Mouse (Mus musculus): ENCODE results near the gene Agrp.

Agrp gene

DNA sequence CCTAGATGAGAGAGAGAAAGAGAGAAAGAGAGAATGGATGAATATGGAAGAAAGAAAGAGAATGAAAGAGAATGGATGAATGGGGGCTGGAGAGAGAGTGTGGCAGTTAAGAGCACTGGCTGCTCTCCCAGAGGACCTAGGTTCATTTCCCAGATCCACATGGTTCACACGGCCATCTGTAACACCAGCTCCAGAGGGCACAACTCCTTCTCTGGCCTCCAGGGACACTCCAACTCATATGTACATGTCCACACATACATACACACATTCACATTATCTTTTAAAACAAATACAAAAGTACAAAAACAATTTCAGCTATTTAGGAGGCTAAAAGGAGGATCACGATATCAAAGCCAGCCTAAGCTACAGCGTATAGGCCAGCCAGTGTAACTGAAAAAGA lies 74.3 kb downstream of the Agrp start:
- CTCF ChIA-PET: no interaction called here

GRCm38 (mm10) chr8:105555230-105555629 lies 82.0 kb downstream of the Agrp start:
- CTCF ChIA-PET: interaction anchor here (0.7 kb wide), 2 partner anchors 9 to 402 kb away, joined by 3 read pairs; no protein-coding TSS in a partner anchor

GRCm38 (mm10) chr8:105554087-105554486 lies 83.1 kb downstream of the Agrp start:
- CTCF ChIA-PET: no interaction called here

DNA sequence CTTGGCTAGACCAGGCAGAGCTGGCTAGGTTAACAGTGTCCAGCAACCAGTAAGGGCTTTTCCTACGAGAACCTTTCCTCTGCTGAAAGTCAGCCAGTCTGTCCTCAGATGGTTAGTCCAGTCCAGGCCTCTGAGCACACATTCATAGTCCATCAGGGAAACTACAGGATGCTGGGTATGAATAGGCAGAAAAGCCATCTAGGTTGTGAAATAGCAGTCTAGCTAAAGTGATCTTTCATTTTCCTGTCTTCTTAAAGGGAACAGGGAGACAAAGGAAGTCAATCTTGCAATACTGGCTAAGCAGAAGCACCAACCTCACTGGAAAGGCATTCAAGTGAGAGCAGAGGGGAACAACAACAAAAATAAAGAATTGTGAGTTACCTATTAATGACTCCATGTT lies 84.4 kb downstream of the Agrp start:
- CTCF ChIA-PET: interaction anchor here (0.7 kb wide), 1 partner anchor 35 kb away, joined by 3 read pairs; the partner anchor contains the start of gene Hsd11b2

- CTCF ChIA-PET: interaction anchor here (0.7 kb wide), 1 partner anchor 34 kb away, joined by 3 read pairs; the partner anchor contains the start of gene Hsd11b2
These were observed 85.2 kb downstream of the Agrp start for GRCm38 (mm10) chr8:105552032-105552431.

GRCm38 (mm10) chr8:105550083-105550482 lies 87.1 kb downstream of the Agrp start:
- CTCF ChIA-PET: interaction anchor here (1.0 kb wide), 1 partner anchor 12 kb away, joined by 3 read pairs; no protein-coding TSS in a partner anchor

DNA sequence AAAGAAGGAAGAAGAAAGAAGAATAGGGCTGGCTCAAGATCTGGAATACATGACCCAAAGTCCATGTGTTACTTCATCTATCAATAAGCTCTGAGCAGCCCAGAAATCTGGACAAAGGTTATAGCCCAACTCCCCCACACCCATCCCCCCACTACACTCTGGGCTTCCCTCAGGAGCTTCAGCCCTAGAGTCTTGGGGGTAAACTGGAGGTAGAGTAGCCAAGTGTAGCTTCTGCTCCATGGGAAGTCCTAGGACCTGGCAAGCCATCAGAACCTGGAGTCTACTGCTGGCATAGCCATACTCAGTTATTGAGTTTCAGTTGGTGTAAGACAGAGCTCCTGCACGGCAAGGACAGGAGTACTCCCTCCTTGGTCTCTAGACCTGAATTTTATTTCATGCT lies 87.7 kb downstream of the Agrp start:
- CTCF ChIA-PET: interaction anchor here (1.0 kb wide), 1 partner anchor 12 kb away, joined by 3 read pairs; no protein-coding TSS in a partner anchor

DNA sequence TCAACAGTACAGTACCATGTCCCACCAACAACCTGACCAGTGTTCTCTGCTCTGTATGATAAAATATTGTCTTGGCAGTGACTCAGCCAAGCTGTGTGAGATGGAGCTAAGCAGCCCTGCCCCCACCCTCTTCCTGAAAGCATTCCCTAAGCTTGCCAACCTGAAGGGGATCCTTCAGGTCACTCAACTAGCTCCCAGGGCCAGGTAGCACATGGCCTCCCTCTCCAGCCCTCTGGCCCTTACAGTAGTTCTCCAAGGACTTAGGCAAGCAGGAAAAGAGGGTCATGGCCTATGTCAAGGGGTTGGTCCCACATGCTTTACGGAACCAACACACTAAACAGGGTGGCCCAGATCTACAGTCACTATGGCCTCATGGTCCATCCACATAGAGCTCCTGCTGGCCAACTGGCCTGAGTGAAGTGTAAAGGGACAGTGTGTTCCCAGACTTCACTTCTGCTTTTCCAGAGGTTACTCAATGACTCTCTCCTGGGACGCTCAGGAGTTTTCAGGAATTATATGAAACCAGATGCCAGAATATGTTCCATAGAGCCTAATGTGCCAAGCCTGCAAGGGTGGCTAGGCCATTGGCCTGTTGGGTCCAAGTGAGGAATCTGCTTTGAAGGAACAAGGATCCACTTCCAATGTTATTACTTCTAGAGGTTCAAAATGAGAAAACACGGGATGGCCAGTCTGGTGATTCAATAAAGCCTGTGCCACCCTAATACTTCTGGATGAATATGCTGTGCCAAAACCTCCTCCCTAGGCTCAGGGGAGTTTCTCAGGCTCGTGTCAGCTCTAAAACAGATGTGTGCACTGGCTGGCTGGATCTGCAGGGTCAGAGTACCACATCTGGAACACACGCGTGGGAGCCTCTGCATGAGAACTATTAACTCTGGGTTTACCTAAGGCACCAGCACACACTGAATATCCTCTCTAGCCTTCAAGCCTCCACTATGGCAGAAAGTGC lies 90.5 kb downstream of the Agrp start:
- CTCF ChIA-PET: interaction anchor here (0.6 kb wide), 1 partner anchor 20 kb away, joined by 5 read pairs; no protein-coding TSS in a partner anchor

DNA sequence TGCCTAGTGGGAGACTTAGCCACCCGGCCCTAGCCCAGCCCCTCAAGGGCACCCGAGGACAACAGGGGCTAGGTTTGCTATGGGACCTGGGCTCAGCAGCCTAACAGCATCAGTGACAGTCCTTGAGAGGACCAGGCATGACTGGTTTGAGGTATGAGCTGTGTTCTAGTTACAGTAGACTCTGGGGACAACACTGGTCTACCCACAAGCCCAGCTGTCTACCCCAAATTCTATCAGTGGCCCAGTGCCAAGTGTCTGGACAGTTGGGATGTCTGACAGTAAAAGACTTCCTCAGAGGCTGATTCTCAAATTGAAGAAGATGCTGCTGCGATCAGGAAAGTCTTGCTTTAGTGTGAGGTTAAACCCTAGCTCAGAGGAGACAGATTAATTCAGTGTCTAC lies 91.9 kb downstream of the Agrp start:
- CTCF ChIA-PET: no interaction called here

DNA sequence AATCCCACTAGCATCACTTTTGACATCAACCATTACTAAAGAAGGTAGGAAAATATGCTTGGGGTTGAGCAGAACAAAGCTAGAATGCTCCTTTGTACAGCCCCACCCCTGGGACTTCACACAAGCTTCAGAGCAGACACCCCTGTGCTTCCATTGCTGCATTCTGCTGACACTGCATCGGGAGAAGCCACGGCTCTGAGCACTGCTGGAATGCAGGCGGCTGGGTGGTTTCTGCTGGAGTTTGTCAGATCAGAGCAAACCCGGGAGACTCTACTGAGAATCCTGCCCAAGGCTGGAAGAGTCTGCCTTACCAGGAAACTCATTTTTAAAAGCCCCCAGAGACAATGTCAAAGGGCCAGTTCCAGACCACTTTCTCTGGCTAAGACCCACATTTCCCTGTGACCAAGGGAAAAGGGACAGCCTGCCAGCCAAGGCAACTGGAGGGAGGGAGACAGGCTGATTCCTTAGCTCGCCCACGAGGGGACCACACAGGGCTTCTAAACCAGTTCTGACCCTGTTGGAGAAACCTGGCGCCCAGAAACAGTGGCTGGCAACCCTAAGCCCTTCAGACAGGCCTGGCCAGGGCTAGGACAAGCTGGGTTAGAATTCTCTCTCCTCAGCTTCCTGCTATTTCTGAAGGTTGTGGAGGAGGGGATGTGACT lies 92.5 kb downstream of the Agrp start:
- CTCF ChIA-PET: no interaction called here

DNA sequence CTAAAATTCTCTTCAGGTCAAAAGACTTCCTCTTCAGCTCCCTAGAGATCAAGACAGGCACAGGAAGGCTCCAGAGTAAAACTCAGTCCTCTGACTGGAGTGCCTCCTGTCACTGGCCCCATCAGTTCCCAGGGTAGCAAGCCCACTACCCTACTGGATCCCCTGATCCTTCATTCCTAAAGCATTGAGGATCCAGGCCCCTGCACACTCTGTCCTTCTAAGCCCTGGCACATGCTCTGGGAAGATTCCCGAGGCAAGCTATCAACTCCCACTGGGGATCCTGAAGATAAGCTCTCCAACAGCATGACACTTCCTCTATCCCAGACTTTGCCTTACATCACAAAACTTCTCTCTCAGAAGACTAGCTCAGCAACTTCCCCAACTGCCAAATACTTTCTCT lies 93.5 kb downstream of the Agrp start:
- CTCF ChIA-PET: no interaction called here

DNA sequence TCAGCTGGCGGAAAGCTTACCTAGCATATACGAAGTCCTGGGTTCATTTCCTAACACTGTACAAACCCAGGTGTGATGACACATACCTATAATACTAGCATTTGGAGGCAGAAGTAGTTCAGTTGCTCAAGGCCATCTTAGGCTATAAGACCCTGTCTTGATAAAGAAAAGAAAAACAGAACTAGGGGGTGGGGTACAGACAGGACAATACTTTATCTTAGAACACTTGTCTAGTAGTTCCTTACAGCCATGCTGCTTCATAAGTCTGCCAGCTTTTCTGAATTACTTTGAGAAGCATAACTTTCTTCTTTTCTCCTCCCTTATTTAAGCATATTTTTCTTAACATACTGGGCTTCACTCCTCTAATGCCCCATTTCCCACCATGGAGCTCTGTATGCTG lies 94.4 kb downstream of the Agrp start:
- CTCF ChIA-PET: no interaction called here

- CTCF ChIA-PET: no interaction called here
These were observed 95.0 kb downstream of the Agrp start for GRCm38 (mm10) chr8:105542032-105542656.

DNA sequence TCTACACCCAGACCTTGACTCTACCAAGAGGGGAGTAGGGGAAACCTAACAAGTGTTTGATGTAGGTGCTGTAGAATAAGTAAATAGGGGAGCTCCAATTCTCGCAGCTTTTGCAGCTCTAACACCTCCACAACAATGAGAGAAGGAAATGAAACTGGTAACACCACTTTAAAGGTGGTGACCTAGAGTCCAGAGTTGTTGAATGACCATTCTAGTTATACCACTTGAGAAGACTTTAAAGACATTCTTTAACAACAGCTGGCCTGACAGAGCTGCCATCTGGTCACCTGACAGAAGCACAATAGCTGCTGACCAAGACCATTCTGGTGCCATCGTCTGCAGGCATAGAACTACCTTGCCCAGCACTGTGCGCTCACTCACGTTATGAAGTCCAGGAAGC lies 98.3 kb downstream of the Agrp start:
- CTCF ChIA-PET: interaction anchor here (0.5 kb wide), 1 partner anchor 23 kb away, joined by 10 read pairs; no protein-coding TSS in a partner anchor

- CTCF ChIA-PET: interaction anchor here (0.7 kb wide), 1 partner anchor 9 kb away, joined by 12 read pairs; no protein-coding TSS in a partner anchor
These were observed 100.0 kb downstream of the Agrp start for GRCm38 (mm10) chr8:105537011-105537677.

GRCm38 (mm10) chr8:105536546-105536945 lies 100.6 kb downstream of the Agrp start:
- CTCF ChIA-PET: interaction anchor here (0.7 kb wide), 1 partner anchor 9 kb away, joined by 12 read pairs; no protein-coding TSS in a partner anchor

- CTCF ChIA-PET: interaction anchor here (0.5 to 0.6 kb wide), 2 partner anchors 22 to 907 kb away, joined by 3 to 4 read pairs; no protein-coding TSS in a partner anchor
These were observed 103.3 kb downstream of the Agrp start for GRCm38 (mm10) chr8:105533892-105534329.

GRCm38 (mm10) chr8:105533439-105533838 lies 103.8 kb downstream of the Agrp start:
- CTCF ChIA-PET: interaction anchor here (0.6 kb wide), 1 partner anchor 22 kb away, joined by 4 read pairs; no protein-coding TSS in a partner anchor

GRCm38 (mm10) chr8:105531774-105532173 lies 105.4 kb downstream of the Agrp start:
- CTCF ChIA-PET: no interaction called here

DNA sequence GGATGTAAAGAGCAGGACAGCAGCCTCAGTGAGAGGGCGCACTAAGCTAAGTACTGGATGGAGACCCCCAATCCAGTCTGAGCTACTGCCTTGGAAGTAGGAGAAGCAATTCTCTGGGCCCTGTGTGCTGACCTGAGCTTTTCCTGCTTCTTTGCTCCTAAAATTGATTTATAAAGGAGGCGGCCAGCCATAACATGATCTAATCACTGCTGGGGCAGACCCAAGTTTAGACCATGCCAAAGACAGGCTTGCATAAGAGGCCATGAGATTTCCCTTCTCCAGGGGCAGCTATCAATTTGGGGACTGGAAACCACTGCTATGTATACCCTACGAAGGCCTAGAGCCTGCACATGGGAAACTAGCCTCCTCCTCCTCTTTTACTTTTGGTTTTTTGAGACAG lies 107.9 kb downstream of the Agrp start:
- CTCF ChIA-PET: no interaction called here

DNA sequence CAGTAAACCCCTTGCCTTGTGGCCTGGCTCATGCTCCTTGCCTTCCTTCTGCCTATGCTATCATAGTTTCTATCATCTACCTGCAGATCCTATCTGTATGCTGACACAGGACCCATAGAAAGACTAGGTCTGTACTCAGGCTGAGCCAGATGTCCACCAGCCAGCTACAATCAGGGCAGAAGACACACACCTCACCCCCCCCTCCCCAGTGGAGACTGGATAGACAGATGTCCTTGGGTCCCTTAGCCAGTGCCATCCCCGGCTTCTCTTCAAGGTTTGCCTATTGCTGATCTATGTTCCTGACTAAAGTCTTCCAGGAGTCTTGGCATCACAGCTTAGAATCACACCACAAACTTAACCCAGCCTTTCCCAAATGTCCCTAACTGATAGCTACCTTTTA lies 109.0 kb downstream of the Agrp start:
- CTCF ChIA-PET: interaction anchor here (0.5 kb wide), 1 partner anchor 8 kb away, joined by 12 read pairs; no protein-coding TSS in a partner anchor

Data from spleen, embryonic (tissue).